Mouse (Mus musculus) brain, embryonic 18.5 days (tissue): ENCODE measurements around the gene Mxi1.

Source experiments
- DNase-seq: peaks from one replicate; pipeline ENCODE4 v3.0.0-alpha.2; 2012; ENCODE audit warnings: low read depth, low spot score

Gene Mxi1

DNA sequence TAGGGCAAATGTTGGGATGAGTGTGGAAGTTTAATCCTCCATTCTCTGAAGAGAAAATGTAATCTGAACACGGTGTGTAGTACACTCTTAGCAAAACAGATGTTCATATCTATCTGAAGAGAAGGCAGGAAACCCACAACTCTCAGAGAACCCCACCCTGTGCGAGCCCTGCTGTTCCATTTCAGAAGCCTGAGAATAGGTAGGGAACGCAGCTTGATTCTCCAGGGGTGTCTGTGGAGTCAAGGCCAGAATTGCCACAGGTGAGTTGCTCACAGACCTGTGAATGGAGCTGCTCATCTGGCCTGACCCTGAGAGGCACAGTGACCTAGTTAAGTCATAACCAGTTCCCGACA is 10.5 kb upstream of the Mxi1 start:
- no peak for DNase-seq

DNA sequence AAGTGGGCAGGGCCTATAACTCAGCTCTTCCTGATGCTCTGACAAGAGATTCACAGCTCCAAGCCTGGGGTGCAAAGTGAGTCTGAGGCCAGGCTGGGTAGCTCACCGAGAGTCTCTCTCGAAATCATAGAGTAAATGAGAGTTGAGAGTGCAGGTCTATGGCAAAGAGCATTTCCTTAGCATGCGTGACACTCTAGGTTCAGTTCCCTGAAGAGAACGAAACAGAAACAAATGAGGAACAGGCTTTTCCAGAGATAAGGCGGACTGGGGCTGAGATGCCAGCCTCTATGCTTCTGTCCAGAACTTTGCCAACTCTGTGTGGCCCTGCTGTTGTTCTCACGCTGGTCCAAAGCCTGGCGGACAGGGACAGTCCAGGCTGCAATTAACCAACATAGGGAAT is 6.9 kb upstream of the Mxi1 start:
- DNase-seq: no peak

DNA sequence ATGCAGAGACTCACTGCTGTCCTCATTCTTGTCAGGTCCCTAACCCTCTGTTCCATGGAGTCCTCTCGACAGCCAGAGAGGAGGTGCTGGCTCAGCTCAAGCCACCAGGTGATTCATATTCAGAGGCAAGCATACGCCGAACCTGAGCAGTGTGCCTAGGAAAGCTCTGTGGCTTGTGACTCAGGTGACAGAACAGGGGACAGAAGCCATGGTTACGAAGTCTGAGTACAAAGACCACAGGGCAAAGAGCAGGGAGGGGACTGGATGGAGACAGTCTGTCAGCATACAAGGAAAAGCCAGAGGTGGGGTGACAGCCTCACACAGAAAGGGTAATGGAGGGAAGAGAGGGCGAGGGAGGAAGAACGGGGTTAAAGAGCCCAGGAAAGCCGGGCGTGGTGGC is 4.7 kb upstream of the Mxi1 start:
- no peak for DNase-seq

DNA sequence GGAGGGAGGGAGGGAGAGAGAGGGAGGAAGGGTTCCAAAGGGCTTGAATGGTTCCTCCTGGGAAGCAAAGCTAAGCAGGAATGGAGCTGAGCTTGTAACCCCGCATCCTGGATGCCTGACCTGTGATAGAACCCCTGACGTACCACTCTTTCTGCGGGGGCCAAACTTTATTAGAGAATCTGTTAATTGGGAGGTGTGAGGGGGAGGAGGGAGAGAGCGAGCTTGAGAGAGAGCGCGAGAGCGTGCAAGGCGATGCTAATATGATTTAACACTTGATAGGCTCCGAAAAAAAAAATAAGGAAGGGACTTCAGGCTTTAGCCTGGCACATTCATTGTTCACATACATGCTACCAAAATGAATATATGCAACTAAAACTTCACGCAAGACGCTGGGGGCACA is 3.6 kb upstream of the Mxi1 start:
- no peak for DNase-seq

DNA sequence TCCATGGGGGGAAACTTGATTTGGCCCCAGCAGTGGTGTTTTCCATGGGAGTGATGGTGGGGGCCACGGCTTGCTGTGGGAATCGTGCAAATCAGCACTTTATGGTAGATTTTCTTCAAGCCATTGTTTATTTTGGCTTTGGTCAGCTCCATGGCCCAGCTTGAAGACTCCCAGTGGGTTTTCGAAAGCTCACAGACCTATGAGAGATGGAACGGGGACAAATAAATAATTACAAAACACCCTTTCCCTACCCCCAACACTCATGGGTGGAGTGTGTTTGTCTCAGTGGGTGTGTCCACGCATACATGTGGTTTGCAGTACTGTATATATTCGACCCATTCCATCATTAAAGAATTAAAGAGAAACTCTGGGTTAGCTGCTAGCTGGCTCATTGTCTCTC is 3.1 kb upstream of the Mxi1 start:
- DNase-seq: no peak

DNA sequence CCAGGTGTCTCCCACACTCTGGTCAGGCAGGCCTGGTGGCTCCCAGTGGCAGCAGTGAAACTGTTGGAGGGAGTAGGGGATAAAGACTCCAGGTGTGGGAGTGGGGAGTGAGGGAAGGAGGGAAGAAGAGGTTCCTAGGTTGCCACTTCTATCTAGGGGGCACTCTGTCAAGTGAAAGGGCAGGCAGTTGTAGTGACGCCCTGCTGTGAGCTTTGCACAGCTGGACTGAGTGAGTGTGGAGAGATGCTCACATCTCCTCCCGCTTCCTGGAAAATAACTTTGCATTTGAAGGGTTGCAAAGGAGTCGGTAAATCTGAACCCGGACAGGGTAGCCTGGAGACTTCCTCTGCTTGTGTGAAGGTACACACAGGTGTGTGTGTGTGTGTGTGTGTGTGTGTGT is 687 bp upstream of the Mxi1 start:
- DNase-seq: no peak

DNA sequence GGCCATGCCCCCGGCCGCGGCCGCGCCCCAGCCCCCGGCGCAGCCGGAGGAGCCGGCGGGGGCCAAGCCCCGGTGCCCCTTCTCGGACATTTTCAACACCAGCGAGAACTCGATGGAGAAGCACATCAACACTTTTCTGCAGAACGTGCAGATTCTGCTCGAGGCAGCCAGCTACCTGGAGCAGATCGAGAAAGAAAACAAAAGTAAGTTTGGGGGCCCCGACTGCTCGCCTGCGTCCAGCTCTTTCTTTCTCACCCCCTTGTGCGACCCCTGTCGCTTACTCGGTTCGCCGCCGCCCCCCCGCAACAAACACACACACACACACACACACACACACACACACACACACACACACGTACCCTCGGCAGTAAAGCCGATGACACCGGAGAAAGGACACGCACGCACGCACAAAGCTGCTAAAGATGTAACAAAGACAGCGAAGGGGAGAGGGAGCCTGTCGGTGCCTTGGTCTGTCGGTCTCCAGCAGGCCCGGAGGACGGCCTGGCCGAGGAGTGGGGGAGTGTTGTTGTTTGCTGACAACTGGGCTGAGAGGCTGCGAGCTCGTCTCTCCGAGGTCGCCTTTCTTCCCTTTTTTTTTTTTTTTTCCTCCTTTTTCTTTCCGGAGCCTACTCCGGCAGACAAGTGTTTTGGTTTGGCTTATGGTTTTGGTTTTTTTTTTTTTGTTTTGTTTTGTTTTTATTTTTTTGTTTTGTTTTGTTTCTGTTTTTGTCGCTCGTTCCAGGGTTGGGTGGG is 629 bp downstream of the Mxi1 start:
- DNase-seq: no peak

DNA sequence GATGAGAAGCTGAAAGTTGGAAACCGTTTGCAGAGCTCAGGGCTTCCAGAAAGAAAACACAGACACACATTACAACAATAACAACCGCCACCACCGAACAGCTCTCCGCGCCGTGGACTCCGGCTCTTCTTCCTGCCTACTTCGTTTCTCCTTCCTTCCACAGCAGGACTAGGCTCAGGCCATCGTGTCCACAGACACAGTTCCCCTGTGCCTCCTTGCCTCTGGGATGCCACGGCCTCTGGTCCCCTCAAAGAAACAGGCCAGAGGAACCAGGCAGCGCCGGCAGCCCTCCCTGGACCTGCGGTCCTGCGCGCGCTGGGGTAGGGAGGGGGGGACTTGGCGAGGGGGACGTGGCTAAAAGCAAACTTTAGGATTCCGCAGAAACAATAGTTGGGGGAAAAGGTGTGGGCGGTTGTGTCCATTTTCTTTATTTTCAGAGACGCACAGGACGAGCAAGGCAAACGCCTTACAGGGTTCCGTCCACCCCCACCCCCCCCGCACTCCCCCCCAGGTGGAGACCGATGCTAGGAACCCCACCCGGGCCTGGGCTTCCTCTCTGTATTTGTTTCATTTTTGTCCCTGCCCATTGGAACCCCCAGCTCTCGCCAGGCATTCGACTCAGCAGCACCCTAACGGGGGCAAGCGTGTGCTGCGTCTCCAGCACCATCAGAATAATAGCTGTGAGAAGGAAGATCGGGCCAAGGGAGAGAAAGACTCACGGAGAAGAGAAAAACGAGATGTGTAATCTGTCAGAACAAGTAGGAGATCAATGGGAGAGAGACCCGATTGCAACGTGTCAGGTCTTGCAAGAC is 1.4 kb downstream of the Mxi1 start:
- DNase-seq: no peak

DNA sequence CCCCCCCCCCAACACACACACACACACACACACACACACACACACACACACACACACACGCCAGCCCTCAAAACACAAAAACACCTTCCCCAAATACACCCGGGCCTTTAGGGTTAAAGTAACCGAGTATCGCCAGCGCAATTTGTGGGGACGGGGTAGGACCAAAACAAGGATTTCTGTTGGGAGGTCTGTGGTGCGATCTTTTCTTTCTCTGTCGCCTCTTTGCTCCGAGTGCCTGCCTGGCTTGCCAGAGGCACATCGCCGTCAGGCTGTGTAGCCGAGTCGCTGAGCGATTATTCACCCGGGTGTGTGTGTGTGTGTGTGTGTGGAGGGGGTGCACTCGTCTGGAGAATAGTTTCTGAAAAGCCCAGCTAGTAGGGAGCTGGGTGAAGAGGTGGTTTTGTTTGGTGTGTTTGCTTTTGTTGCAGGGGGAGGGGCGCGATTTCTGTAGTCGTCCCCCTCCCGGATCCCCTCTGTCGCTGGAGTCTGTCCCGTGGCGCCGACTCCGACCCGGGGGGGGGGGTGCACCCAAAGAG is 2.1 kb downstream of the Mxi1 start:
- DNase-seq: no peak

DNA sequence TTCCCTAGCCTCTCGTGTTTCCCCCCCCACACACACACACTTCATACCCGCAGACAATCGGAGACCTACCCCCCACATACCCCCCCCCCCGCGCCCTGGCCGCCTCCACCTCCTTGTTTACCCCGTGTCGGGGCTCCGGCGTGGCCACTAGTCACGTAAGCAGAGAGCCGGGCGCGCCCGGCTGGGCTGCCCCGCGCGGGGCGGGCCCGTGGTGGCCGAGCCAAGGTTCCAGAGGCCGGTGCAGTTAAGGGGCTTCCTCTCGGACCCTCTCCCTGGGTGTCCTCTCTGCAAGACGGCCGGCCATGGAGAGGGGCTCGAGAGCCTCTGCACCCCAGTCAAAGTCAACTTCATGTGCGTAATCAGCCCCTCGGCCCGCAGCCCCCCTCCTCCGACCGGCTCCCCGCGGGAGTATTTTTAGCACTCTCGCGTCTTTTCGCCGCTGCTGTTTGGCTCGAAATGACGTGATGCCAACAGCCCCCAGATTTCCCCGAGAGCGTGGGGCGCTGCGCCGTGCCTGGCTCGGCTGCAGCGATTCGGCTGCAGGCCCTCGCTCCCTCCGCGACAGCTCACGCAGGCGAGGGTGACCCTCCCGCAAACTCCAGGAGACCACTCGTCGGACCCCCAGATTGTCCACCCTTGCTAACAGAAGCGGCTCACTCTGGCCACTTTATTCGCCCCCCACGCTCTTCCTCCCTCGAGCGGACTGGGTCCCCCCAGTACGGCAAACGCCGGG is 2.8 kb downstream of the Mxi1 start:
- no peak for DNase-seq

DNA sequence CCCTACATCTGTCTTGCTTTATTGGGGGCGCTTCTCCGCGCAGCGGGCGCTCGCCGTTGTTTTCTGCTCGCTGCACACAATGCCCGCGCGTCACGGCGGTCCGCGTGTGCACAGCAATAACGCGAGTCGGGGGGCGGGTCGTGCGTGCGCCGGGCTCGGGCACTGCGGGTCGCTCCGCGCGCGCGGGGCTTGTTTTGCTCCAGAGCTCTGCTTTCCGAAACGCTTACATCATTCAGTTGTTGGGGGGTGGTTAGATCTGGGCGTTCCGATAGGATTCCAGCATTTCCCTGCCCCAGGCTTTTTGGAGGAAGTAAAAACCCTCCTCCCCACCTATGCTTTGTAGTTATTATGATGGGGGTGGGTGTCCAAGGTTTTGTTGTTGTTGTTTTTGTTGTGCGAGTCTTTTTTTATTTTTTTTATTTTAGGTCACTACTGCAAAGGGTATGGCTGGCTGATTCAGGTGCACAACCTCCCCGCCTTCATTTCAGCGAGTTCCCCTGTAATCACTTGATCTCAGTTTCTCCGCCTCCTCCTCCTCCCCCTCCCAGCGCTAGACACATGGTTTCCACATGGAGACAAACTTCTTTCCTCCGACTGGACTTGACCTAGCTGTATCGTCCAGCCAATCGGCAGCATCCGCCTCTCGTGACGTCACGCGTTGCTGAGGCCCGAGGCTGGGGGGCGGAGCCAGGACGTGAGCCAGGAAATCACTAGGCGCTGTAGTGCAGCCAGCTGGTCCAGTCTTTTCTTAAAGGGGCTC is 3.5 kb downstream of the Mxi1 start:
- DNase-seq: peak; percentile 94

DNA sequence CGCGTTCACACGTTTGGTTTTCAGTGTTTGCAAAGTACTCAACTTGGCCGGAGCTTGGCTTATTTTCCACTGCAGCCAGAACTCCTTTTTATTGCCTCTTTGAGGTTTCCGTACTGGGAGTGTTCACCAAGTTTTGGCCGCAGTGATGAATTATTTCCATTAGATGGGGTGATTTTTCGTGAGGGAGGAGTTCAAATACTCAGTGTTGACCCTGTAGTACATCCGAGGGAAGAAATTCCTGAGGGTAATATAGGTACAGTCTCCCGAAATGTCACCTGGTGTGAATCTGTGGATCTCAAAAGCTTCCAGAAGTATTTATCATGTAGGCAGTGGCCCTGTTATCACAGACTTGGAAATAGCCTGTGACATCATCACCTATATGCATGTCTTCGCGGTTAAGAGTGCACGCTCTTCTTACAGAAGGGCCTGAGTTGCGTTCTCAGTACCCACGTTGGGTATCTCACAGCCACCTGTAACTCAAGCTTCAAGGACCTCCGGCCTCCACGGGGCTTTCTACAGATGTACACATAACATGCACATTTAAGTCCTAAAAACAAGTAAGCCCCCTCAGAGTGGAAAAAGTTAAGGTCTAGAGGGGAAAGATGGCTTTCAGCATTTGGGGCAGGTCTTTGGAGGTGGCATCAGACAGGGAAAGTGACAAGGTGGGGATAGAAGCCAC is 4.4 kb downstream of the Mxi1 start:
- DNase-seq: no peak

DNA sequence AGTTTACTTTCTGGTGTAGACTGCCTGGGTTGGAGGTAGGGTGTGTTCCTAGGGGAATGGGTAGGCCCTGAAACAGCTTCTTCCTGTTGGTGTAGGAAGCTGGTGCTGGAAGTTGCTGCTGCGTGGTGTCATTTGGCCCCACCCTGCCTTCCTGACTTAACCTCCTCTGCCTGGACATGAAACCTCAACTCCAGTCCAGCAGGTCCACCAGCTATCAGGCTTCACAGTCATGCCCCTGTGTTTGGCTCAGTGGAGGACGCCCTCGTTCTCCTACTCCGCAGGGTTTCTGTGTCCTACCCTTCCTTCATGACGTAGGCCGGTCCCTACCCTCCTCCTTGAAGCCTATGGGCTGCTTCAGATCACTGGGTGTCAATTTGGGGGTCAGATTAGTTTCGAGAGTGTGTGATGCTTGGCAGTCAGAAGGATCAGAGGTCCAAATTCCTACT is 4.9 kb downstream of the Mxi1 start:
- DNase-seq: no peak

DNA sequence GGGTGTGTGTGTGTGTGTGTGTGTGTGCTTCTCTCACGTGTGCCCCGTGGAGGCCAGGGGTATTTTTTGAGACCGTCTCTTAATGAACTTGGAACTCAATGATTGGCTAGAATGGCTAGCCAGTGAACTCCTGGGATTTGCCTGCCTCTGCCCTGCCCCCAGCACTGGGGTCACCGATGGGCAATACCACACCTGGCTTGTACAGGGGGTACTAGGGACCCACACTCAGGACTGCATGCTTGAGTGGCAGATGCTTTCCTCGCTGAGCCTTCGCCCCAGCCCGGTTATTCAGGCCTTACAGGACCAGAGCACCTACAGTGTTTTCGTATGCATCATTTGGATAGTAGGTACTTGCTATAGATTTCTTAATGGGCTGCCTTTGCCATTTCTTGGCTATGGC is 5.8 kb downstream of the Mxi1 start:
- DNase-seq: no peak

DNA sequence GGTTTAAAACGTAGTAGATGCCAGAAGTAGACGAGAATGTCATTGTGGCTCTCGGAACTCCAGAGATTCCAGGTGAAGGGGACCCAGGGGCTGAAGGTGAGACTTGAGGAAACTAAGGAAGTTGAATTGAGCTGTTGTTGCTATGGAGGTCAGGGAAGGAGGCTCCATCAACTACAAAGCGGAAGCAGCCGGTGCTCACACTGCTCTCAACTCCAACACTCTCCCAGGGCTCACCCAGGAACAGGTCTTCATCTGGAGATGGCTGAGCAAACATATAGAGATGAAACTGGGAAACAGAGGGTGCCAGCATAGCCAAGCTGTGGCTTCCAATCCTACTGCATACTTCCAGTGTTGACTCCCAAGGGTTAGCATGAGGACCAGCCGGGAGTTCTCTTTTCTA is 6.6 kb downstream of the Mxi1 start:
- DNase-seq: no peak

DNA sequence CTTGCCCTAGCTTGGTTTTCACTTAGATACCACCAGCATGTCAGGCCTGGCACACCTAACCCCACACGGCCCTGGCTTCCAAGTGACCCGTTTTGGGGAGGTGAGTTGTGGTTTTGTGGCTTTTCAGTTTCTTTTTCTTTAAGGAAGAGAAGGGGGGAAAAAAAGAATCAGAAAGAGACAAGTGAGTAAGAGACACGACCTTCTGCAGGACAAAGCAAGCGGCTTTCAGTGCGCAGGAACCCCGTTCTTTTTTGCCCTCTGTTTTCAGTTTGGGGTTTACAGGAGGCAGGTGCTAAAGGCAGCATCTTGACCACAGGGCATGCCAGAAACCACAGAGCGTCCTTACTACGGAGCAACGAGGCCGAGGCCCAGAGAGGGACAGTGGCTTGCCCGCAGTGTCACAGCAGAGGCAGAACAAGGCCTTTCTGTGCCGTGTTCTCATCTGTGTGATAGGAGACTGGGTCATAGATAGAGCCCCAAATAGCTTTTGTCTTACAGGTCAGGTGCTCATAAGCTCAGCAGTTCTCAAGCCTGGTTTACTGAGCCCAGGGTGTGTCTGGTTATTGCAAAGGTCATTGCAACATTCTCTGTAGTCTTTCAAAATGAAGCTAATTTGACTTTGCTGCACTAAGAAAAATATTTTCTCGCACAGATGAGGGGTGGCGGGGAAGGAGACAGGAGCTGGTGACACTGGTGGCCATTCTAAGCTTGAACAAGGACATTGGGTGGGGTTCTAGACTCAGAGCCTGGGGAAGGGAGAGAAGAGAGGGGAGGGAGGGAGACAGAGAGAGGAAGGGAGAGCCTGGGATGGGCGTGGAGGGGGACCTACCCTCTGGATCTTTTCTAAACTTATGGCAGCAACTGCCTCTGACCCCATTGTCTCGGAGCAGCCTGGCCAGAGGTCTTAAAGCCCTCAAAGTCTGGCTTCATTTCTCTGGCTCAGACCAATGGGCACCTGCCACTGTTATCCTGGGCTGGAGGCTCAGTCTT is 8.1 kb downstream of the Mxi1 start:
- no peak for DNase-seq

DNA sequence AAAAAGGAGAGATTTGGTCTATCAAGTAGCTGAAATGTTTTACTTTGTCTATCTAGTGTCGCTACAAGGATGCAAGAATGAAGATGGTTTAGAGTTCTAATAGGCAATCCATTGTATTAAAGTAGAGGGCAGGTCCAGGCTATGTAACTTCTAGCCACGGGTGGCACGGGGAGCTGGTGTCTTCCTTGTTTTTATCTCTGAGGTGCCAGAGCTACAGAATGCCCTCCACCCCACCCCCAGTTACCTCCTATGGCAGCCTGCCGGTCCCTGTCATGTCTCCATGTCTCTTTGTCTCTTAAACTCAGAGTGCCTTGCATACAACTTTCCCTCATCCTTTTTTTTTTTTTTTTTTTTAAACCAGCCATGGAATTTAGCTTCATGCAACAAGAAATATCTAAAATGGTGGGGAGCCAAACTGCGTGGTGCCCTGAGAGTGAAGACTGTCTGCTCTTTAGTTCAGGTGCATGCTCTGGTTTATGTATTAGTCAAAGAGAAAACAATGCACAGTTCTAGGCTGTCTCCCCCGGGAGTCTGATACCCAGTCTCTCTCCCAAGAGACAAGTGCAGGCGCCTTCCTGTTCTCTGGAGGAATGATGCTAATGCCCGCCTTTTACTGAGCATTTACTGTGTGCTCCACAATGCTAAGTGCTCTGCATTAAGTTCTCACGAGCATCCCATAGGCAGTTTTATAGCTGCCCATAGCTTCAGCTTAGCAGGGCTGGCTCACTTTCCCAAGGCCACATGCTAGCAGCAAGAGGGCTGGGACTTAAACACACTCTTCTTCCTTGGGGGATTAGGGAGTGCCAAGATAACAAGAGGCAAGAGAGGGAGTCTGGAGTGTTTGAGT is 10.2 kb downstream of the Mxi1 start:
- DNase-seq: no peak

DNA sequence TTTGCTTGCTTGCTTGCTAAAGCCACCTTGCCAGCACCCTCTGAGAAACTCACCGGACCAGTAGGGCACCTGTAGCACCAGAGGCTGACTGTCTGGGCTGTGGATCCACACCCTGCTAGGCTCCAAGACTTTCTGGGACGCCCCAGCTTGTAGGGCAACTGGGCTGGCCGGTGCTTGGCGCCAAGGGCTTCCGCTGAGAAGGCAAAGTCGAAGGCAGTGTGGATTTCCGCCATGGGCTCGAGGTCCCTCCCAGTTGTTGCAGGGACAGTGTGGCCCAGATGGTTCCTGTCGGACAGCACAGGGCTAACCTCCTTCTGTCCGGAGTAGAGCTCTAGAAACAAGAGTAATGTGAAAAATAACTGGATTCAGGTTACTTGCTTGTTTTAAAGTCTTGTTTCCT is 11.0 kb downstream of the Mxi1 start:
- no peak for DNase-seq
